Mouse (Mus musculus): ENCODE data around the gene Cnbp. TPM values are rescaled to one million over a fixed set of nuclear protein-coding genes. Genes with fewer than 3 reads are reported as not detected.

The Cnbp gene
- total and polyA plus RNA-seq, 3 experiments, result 201 to 355 (median 303) TPM

DNA sequence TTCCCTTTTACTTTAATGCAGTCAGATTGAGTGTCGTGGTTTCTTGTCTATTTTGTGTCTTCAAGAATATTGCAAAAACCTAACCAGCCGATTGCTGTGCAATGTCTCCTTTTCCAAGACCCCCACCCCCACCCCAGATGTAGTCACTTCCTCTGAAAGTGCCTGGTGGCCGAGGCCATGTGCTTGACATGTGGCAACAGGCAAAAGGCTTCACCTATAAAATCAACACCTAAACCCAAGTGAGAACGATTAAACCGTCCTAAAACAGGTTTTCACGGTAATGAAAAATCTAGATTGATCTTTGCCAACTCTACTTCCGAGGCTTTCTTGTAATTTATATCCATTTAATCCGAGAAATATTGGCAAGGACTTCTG, 1.1 kb downstream of the Cnbp start:
- intact Hi-C loops (cut with DNase I), result loop anchor here (2.0 to 5.0 kb wide), 2 partner anchors 37 to 63 kb away; partner anchors contain the start of genes Hmces and Rab43
- WGBS, result under 1% methylated on average over 8 of the region's 8 CpGs
- H3K79me2 ChIP-seq (replicated peaks; ENCODE audit: control insufficient read depth, insufficient read depth, low read length), result peaks cover 6% of the 10 kb centered on the region; the same call in 1 of the 2 replicates
- peak overlapping the region; percentile 97 for H3K27ac ChIP-seq
- peaks cover 38% of the 10 kb centered on the region for H3K36me3 ChIP-seq (ENCODE audit: control insufficient read depth, insufficient read depth, low read length)
- no peak for DNase-seq
- TF ChIP-seq CTCF (IDR thresholded peaks at IDR 0.05) (no peak), EP300 (IDR thresholded peaks at IDR 0.05; ENCODE audit: insufficient read depth, low read depth, low read length) (no peak), POLR2A (IDR thresholded peaks at IDR 0.05; ENCODE audit: insufficient read depth, low read depth, low read length) (no peak)
- no peaks in the 10 kb centered on the region for H3K27me3 ChIP-seq (ENCODE audit: control insufficient read depth, insufficient read depth, low read length)
- peak overlapping the region; percentile 96 for H3K9ac ChIP-seq (ENCODE audit: low read depth, low read length)
- H3K4me1 ChIP-seq (ENCODE audit: control insufficient read depth, insufficient read depth, low read length), result peaks cover 10% of the 10 kb centered on the region
- H3K4me3 ChIP-seq, result peak overlapping the region; percentile 65

DNA sequence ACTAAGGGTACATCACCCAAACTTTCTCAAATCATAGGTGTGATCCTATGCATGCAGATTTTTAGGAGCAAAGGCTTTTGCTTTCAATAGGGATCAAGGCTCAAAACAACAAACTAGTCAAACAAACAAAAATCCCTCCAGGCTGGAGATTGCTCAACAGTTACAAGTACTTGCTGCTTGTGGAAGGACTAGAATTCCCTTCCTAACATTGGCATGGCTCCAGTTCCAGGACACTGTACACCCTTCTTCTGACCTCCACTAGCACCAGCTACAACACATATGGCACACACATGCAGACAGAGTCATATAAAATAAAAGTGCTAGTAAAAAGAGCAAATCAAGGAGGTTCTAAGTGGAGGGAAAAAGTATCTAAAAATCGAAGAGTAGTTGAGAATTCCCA, 4.1 kb downstream of the Cnbp start:
- H3K36me3 ChIP-seq (ENCODE audit: control insufficient read depth, insufficient read depth, low read length), result peaks cover 58% of the 10 kb centered on the region
- H3K4me3 ChIP-seq, result no peak overlapping the region; the same call in 1 of the 2 replicates
- no peaks in the 10 kb centered on the region for H3K27me3 ChIP-seq (ENCODE audit: control insufficient read depth, insufficient read depth, low read length)
- H3K27ac ChIP-seq, result no peak overlapping the region; the same call in 1 of the 2 replicates
- peaks cover 10% of the 10 kb centered on the region for H3K4me1 ChIP-seq (ENCODE audit: control insufficient read depth, insufficient read depth, low read length)
- H3K79me2 ChIP-seq (replicated peaks; ENCODE audit: control insufficient read depth, insufficient read depth, low read length), result peaks cover 6% of the 10 kb centered on the region; the same call in 1 of the 2 replicates
- no peak for DNase-seq
- WGBS, result 64% methylated on average over 1 of the region's 1 CpGs
- H3K9ac ChIP-seq (ENCODE audit: low read depth, low read length), result no peak overlapping the region
- TF ChIP-seq EP300 (IDR thresholded peaks at IDR 0.05; ENCODE audit: insufficient read depth, low read depth, low read length), result no peak
- TF ChIP-seq CTCF (IDR thresholded peaks at IDR 0.05), result no peak
- TF ChIP-seq POLR2A (IDR thresholded peaks at IDR 0.05; ENCODE audit: insufficient read depth, low read depth, low read length), result no peak
- intact Hi-C loops (cut with DNase I), result no loop called here

DNA sequence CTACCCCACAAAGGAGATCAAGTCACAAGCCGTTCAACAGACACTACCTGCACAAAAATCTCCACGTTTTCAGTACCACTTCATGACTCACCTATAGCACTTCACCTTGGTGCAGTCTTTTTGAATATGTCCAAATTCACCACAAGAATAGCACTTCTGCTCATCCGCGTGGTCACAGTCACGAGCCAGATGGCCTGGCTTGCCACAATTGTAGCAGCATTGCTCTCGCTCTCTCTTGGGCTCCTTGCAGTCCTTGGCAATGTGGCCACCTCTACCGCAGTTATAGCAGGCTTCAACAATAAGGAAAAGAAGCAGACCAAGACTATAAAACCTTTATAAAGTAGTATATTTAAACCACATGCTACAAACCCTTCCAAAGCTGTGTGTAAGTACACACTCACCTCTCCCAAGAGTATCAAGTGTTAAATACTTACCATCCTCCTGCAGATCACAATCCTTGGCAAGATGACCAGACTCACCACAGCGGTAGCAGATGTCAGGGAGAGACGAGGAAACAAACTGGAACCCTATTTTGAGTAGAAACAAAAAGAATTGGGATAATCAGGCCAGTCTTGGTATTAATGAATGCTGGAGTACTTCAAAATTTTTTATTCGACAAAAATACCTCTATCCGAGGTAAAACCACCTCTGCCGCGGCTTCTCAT, 5.7 kb downstream of the Cnbp start:
- Histone ChIP-seq H3K79me2 (replicated peaks; ENCODE audit: control insufficient read depth, insufficient read depth, low read length) (peaks cover 4% of the 10 kb centered on the region; the same call in 1 of the 2 replicates), H3K9ac (ENCODE audit: low read depth, low read length) (no peak overlapping the region), H3K36me3 (ENCODE audit: control insufficient read depth, insufficient read depth, low read length) (peaks cover 58% of the 10 kb centered on the region), H3K4me3 (no peak overlapping the region), H3K4me1 (ENCODE audit: control insufficient read depth, insufficient read depth, low read length) (peaks cover 10% of the 10 kb centered on the region), H3K27me3 (ENCODE audit: control insufficient read depth, insufficient read depth, low read length) (no peaks in the 10 kb centered on the region), H3K27ac (no peak overlapping the region)
- intact Hi-C loops (cut with DNase I), result no loop called here
- DNase-seq, result no peak
- TF ChIP-seq CTCF (IDR thresholded peaks at IDR 0.05) (no peak), EP300 (IDR thresholded peaks at IDR 0.05; ENCODE audit: insufficient read depth, low read depth, low read length) (no peak), POLR2A (IDR thresholded peaks at IDR 0.05; ENCODE audit: insufficient read depth, low read depth, low read length) (no peak)
- 87% methylated on average over 13 of the region's 13 CpGs for WGBS

DNA sequence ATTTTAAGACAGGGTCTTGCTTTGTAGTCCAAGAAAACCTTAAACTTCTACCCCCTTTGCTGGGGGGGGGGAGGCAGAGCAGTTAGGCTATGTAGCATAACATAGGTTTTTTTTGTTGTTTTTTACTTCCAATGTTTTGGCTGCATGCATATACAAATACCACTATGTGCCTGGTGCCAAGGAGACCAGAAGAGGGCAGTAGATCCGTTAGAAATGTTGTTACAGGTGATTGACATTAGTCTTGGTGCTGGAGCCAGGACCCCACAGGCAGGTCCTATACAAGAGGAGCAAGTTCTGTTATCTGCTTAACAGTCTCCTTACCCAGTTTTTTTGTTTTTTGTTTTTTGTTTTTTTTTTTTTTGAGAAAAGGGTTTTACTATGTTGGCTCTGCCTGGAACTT, 8.7 kb downstream of the Cnbp start:
- Histone ChIP-seq H3K4me1 (ENCODE audit: control insufficient read depth, insufficient read depth, low read length) (peaks cover 3% of the 10 kb centered on the region), H3K4me3 (no peak overlapping the region), H3K27me3 (ENCODE audit: control insufficient read depth, insufficient read depth, low read length) (no peaks in the 10 kb centered on the region), H3K79me2 (replicated peaks; ENCODE audit: control insufficient read depth, insufficient read depth, low read length) (0 out of 2 replicates have a peak, but pooled peaks cover 1% of the 10 kb centered on the region), H3K9ac (ENCODE audit: low read depth, low read length) (no peak overlapping the region), H3K27ac (no peak overlapping the region), H3K36me3 (ENCODE audit: control insufficient read depth, insufficient read depth, low read length) (peaks cover 40% of the 10 kb centered on the region)
- TF ChIP-seq POLR2A (IDR thresholded peaks at IDR 0.05; ENCODE audit: insufficient read depth, low read depth, low read length) (no peak), CTCF (IDR thresholded peaks at IDR 0.05) (peak; percentile 49)
- 15% methylated on average over 1 of the region's 1 CpGs for WGBS
- intact Hi-C loops (cut with DNase I), result no loop called here
- no peak for DNase-seq

DNA sequence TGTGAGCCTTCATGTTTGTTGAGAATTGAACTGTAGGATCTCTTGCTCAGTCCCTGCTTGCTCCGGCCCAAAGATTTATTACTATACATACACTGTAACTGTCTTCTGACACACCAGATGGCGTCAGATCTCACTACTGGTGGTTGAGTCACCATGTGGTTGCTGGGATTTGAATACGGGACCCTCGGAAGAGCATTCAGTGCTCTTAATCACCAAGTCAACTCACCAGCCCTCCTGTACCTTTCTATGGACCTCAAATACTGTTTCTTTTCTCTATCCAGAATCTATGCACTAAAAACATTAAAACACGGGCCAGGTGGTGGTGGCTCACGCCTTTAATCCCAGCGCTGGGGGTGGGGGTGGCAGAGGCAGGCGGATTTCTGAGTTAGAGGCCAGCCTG, 9.3 kb downstream of the Cnbp start:
- 79% methylated on average over 8 of the region's 8 CpGs for WGBS
- peaks cover 34% of the 10 kb centered on the region for H3K36me3 ChIP-seq (ENCODE audit: control insufficient read depth, insufficient read depth, low read length)
- no peak for TF ChIP-seq CTCF (IDR thresholded peaks at IDR 0.05)
- TF ChIP-seq EP300 (IDR thresholded peaks at IDR 0.05; ENCODE audit: insufficient read depth, low read depth, low read length), result no peak
- H3K4me1 ChIP-seq (ENCODE audit: control insufficient read depth, insufficient read depth, low read length), result no peaks in the 10 kb centered on the region
- H3K27me3 ChIP-seq (ENCODE audit: control insufficient read depth, insufficient read depth, low read length), result no peaks in the 10 kb centered on the region
- no peak overlapping the region for H3K4me3 ChIP-seq
- no peak for DNase-seq
- no peak overlapping the region for H3K9ac ChIP-seq (ENCODE audit: low read depth, low read length)
- H3K79me2 ChIP-seq (replicated peaks; ENCODE audit: control insufficient read depth, insufficient read depth, low read length), result 0 out of 2 replicates have a peak, but pooled peaks cover 1% of the 10 kb centered on the region
- H3K27ac ChIP-seq, result no peak overlapping the region
- intact Hi-C loops (cut with DNase I), result no loop called here

DNA sequence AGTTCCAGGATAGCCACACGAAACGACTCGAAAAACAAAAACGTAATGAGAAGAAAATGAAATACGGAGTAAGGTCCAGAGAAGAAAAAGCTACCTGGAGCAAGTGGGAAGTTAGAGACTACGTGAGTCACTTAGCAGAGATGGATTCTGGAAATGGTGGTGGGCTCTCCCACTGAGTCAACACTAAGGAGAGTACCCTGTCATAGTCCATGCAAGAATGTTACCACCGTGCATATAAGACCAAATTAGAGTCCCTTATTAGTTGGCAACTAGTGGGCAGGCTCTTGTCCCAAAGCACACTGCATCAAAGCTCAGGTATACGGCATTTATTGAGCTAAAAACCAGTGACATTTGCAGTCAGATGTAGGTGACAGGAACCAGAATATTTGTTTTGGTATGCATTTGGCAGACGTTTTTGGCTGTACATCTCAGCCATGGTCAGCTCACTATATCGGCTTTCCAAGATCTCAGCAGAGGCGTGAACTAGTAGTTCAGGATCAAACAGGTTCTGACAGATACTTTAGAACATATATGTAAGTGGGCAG, 11.0 kb downstream of the Cnbp start:
- Histone ChIP-seq H3K4me3 (no peak overlapping the region), H3K27me3 (ENCODE audit: control insufficient read depth, insufficient read depth, low read length) (no peaks in the 10 kb centered on the region), H3K4me1 (ENCODE audit: control insufficient read depth, insufficient read depth, low read length) (no peaks in the 10 kb centered on the region), H3K36me3 (ENCODE audit: control insufficient read depth, insufficient read depth, low read length) (peaks cover 21% of the 10 kb centered on the region), H3K27ac (no peak overlapping the region), H3K79me2 (replicated peaks; ENCODE audit: control insufficient read depth, insufficient read depth, low read length) (0 out of 2 replicates have a peak, but pooled peaks cover 1% of the 10 kb centered on the region), H3K9ac (ENCODE audit: low read depth, low read length) (no peak overlapping the region)
- no peak for TF ChIP-seq POLR2A (IDR thresholded peaks at IDR 0.05; ENCODE audit: insufficient read depth, low read depth, low read length)
- no peak for TF ChIP-seq EP300 (IDR thresholded peaks at IDR 0.05; ENCODE audit: insufficient read depth, low read depth, low read length)
- no peak for TF ChIP-seq CTCF (IDR thresholded peaks at IDR 0.05)
- 48% methylated on average over 11 of the region's 11 CpGs for WGBS
- DNase-seq, result no peak
- intact Hi-C loops (cut with DNase I), result loop anchor here (2.0 kb wide), 1 partner anchor 49 kb away; no protein-coding TSS in a partner anchor
